Mouse (Mus musculus): ENCODE results near the gene Hnrnpul1. TPM values are rescaled to one million over a fixed set of nuclear protein-coding genes. Genes with fewer than 3 reads are reported as not detected.

Gene Hnrnpul1
- polyA plus RNA-seq, 1 experiment from 2014 or later = 32.1 TPM

DNA sequence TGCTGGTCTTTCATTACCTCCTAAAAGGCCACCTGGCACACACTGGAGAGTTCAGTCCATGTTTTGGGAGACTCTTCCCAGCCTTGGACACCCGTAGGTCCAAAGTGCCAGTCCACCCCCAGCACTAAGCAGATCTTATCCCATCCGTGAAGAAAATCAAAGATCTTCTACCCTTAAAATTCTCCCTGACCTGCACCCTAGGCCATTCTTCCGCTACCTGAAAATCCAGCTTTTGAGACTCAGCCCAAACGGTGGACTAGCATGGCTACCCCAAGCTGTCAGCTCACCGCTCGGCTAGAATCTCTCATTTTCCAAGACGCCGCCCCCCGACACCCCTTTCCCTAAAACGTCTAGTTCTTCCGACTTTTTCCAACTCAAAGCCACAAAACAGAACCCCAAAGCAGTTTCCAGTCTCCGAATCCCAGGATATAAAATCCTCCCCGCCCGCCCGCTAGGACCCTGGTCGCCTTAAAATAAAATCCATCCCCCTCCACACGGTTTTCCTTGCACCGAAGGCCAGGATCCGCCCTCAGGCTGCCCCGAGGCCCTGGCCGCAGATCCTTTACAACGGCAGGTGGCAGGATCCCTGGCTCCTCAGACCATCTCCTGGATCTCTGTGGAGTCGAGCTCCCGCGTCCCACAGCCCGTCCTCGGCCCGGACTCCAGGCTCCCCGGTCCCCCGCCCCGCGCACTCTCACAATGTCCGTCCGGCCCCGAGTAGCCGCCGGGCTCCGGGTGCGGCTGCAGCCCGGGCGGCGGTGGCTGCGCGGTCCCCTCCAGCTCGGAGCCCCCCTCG lies 716 bp downstream of the Hnrnpul1 start:
- H3K27ac ChIP-seq (ENCODE audit: low read depth, low read length) = peak overlapping the region; percentile 99
- no peak for TF ChIP-seq CTCF (IDR thresholded peaks at IDR 0.05; ENCODE audit: low read depth)
- peaks cover 9% of the 10 kb centered on the region; the same call in 1 of the 2 replicates for H3K4me1 ChIP-seq (replicated peaks; ENCODE audit: control insufficient read depth, insufficient read depth, low read length)
- WGBS = under 1% methylated on average over 46 of the region's 46 CpGs
- H3K9me3 ChIP-seq (ENCODE audit: control insufficient read depth) = no peaks in the 10 kb centered on the region
- peak overlapping the region; percentile 99 for H3K4me3 ChIP-seq (ENCODE audit: low read depth, low read length)
- H3K36me3 ChIP-seq (ENCODE audit: control insufficient read depth, insufficient read depth) = peaks cover 24% of the 10 kb centered on the region
- peak overlapping the region; percentile 76 for H3K4me2 ChIP-seq (replicated peaks; ENCODE audit: low read depth)
- peak overlapping the region; percentile 100 for H3K9ac ChIP-seq (ENCODE audit: low read depth, low read length)
- peak; percentile 4 for ATAC-seq
- H3K27me3 ChIP-seq (replicated peaks; ENCODE audit: control insufficient read depth, insufficient read depth, low read length) = no peaks in the 10 kb centered on the region

DNA sequence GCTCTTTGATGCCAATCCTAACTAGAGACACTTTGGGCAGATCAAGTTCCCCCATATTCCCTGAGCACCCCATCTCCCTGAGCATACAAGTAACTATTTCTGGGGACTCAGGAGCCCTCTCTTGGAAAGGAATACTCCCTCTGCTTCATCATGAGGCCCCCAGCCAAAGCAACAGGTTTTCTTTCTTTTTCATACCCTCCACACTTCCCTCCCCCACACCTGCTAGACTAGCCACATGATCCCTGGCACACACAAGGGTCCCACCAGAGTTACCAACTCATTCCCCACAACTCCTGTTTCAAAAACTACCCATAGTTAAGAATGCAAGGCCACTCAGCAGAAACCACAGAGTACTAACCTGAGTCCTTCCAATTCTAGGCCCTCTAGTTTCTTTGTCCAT lies 1.5 kb downstream of the Hnrnpul1 start:
- no peak for TF ChIP-seq CTCF (IDR thresholded peaks at IDR 0.05; ENCODE audit: low read depth)
- H3K9me3 ChIP-seq (ENCODE audit: control insufficient read depth) = no peaks in the 10 kb centered on the region
- H3K36me3 ChIP-seq (ENCODE audit: control insufficient read depth, insufficient read depth) = peaks cover 28% of the 10 kb centered on the region
- peak overlapping the region; percentile 99 for H3K4me3 ChIP-seq (ENCODE audit: low read depth, low read length)
- peaks cover 9% of the 10 kb centered on the region; the same call in 1 of the 2 replicates for H3K4me1 ChIP-seq (replicated peaks; ENCODE audit: control insufficient read depth, insufficient read depth, low read length)
- ATAC-seq = no peak
- peak overlapping the region; percentile 76 for H3K4me2 ChIP-seq (replicated peaks; ENCODE audit: low read depth)
- no peak overlapping the region for H3K27ac ChIP-seq (ENCODE audit: low read depth, low read length)
- H3K27me3 ChIP-seq (replicated peaks; ENCODE audit: control insufficient read depth, insufficient read depth, low read length) = no peaks in the 10 kb centered on the region
- H3K9ac ChIP-seq (ENCODE audit: low read depth, low read length) = peak overlapping the region; percentile 100; the same call in 1 of the 2 replicates

DNA sequence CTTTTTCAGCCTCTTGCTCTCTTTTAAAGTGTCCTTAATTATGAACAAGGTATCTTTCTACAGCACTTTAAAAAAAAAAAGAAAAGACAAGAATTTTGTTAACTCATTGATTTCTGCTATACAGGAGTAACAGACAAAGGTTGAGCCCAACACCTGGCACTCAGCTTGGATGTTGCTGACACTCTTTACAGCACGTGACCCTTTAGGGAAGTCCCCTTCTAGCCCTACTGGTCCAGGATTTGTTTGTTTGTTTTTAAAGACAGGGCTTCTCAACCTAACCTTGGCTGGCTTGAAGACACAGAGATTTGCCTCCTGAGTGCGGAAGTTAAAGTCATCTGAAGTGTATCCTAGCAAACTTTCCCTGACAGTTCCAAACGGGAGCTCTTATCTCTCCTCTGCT lies 7.7 kb downstream of the Hnrnpul1 start:
- H3K36me3 ChIP-seq (ENCODE audit: control insufficient read depth, insufficient read depth) = peaks cover 87% of the 10 kb centered on the region
- no peak overlapping the region for H3K27ac ChIP-seq (ENCODE audit: low read depth, low read length)
- H3K4me1 ChIP-seq (replicated peaks; ENCODE audit: control insufficient read depth, insufficient read depth, low read length) = no peaks in the 10 kb centered on the region
- no peaks in the 10 kb centered on the region for H3K9me3 ChIP-seq (ENCODE audit: control insufficient read depth)
- H3K9ac ChIP-seq (ENCODE audit: low read depth, low read length) = no peak overlapping the region
- TF ChIP-seq CTCF (IDR thresholded peaks at IDR 0.05; ENCODE audit: low read depth) = no peak
- H3K4me2 ChIP-seq (replicated peaks; ENCODE audit: low read depth) = no peak overlapping the region
- no peaks in the 10 kb centered on the region for H3K27me3 ChIP-seq (replicated peaks; ENCODE audit: control insufficient read depth, insufficient read depth, low read length)
- ATAC-seq = no peak
- 58% methylated on average over 3 of the region's 3 CpGs for whole genome bisulfite sequencing
- no peak overlapping the region for H3K4me3 ChIP-seq (ENCODE audit: low read depth, low read length)

DNA sequence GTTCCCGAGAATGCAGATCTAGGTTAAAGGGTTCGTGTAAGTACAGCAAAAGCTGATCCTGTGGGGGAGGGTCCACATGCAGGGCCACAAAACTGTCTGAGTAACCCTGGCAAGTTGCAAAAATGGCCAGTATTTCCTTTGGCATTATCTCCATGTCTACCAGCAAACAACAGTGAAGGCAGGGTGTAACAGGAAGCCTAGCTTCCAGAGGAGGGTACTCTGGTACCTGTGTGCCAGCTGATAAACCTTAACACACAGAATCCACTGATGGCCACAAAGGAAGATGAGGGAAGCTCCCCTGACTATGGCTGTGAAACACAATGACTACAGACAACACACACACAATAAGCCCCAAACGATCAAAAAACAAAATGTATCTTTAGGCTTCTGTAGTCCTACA lies 16.3 kb downstream of the Hnrnpul1 start:
- no peak for TF ChIP-seq CTCF (IDR thresholded peaks at IDR 0.05; ENCODE audit: low read depth)
- Histone ChIP-seq H3K27me3 (replicated peaks; ENCODE audit: control insufficient read depth, insufficient read depth, low read length) (no peaks in the 10 kb centered on the region), H3K4me2 (replicated peaks; ENCODE audit: low read depth) (no peak overlapping the region), H3K36me3 (ENCODE audit: control insufficient read depth, insufficient read depth) (peaks cover 95% of the 10 kb centered on the region), H3K27ac (ENCODE audit: low read depth, low read length) (peak overlapping the region; percentile 9; the same call in 1 of the 2 replicates), H3K9ac (ENCODE audit: low read depth, low read length) (no peak overlapping the region), H3K4me3 (ENCODE audit: low read depth, low read length) (no peak overlapping the region), H3K9me3 (ENCODE audit: control insufficient read depth) (no peaks in the 10 kb centered on the region), H3K4me1 (replicated peaks; ENCODE audit: control insufficient read depth, insufficient read depth, low read length) (no peaks in the 10 kb centered on the region)
- 92% methylated on average over 3 of the region's 3 CpGs for WGBS
- ATAC-seq = no peak

DNA sequence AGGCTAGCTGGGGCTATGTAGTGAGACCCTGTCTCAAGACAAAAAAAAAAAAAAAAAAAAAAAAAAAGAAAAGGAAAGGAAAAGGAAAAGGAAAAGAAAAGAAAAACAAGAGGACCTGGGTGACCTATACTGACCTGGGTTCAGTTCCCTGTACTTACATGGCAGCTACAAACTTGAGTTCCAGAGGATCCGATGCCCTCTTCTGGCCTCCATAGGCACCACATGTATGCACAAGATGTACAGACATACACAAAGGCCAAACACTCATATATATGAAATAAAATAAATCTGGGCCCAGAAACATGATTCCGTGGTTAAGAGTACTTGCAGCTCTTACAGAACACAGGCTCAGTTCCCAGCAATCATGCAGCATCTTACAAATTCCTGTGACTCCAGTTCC lies 17.6 kb downstream of the Hnrnpul1 start:
- no peaks in the 10 kb centered on the region for H3K4me1 ChIP-seq (replicated peaks; ENCODE audit: control insufficient read depth, insufficient read depth, low read length)
- H3K27me3 ChIP-seq (replicated peaks; ENCODE audit: control insufficient read depth, insufficient read depth, low read length) = no peaks in the 10 kb centered on the region
- no peak for ATAC-seq
- no peak overlapping the region for H3K27ac ChIP-seq (ENCODE audit: low read depth, low read length)
- H3K36me3 ChIP-seq (ENCODE audit: control insufficient read depth, insufficient read depth) = peaks cover 95% of the 10 kb centered on the region
- H3K4me3 ChIP-seq (ENCODE audit: low read depth, low read length) = no peak overlapping the region
- no peak overlapping the region for H3K9ac ChIP-seq (ENCODE audit: low read depth, low read length)
- no peaks in the 10 kb centered on the region for H3K9me3 ChIP-seq (ENCODE audit: control insufficient read depth)
- 90% methylated on average over 2 of the region's 2 CpGs for whole genome bisulfite sequencing
- peak; percentile 56 for TF ChIP-seq CTCF (IDR thresholded peaks at IDR 0.05; ENCODE audit: low read depth)
- no peak overlapping the region for H3K4me2 ChIP-seq (replicated peaks; ENCODE audit: low read depth)

DNA sequence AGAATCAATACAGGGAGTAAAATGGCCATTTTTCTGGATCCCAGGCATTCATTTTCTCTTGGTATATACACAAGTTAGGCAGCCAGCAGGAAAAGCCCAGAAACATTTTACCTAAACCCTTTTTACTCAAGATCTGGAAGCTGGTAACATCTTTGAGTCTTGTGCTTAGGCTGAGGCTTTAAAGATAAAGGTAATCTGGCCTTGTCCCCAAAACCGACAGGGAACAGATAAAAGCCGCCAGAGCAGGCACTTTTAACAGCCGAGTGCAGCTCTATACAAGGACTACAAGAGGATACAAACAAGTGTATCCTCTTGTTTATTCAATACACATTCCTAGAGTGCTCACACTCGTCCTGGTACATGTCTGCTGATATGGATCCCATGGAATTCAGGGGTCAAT lies 19.6 kb downstream of the Hnrnpul1 start:
- no peak overlapping the region for H3K4me2 ChIP-seq (replicated peaks; ENCODE audit: low read depth)
- H3K27ac ChIP-seq (ENCODE audit: low read depth, low read length) = no peak overlapping the region
- 40% methylated on average over 4 of the region's 4 CpGs for WGBS
- H3K9ac ChIP-seq (ENCODE audit: low read depth, low read length) = no peak overlapping the region
- no peaks in the 10 kb centered on the region for H3K9me3 ChIP-seq (ENCODE audit: control insufficient read depth)
- no peaks in the 10 kb centered on the region for H3K4me1 ChIP-seq (replicated peaks; ENCODE audit: control insufficient read depth, insufficient read depth, low read length)
- H3K27me3 ChIP-seq (replicated peaks; ENCODE audit: control insufficient read depth, insufficient read depth, low read length) = no peaks in the 10 kb centered on the region
- no peak overlapping the region for H3K4me3 ChIP-seq (ENCODE audit: low read depth, low read length)
- no peak for TF ChIP-seq CTCF (IDR thresholded peaks at IDR 0.05; ENCODE audit: low read depth)
- H3K36me3 ChIP-seq (ENCODE audit: control insufficient read depth, insufficient read depth) = peaks cover 94% of the 10 kb centered on the region
- no peak for ATAC-seq
